Mouse (Mus musculus): Measurements from ENCODE around the gene Olfr645. TPM values are rescaled to one million over a fixed set of nuclear protein-coding genes. Genes with fewer than 3 reads are reported as not detected.

Olfr645 gene
- polyA plus RNA-seq, 1 experiment: not detected

- DNase-seq: no peak
Observed at GRCm38 (mm10) chr7:104050745-104051144, 34.5 kb downstream of the Olfr645 start.

GRCm38 (mm10) chr7:104035145-104035544 lies 50.1 kb downstream of the Olfr645 start, which contains the start of gene Olfr641:
Olfr641 (plus strand) TSS chr7:104035445.
- TF ChIP-seq POLR2A (IDR thresholded peaks at IDR 0.05; ENCODE audit: borderline replicate concordance, insufficient read depth, low read length) (no peak), CTCF (IDR thresholded peaks at IDR 0.05; ENCODE audit: borderline replicate concordance, insufficient read depth, low read depth, low read length) (no peak)
- 57% methylated on average over 1 of the region's 1 CpGs for WGBS

More at GRCm38 (mm10) chr7:104050745-104051144, 34.5 kb downstream of the Olfr645 start:
- no peak overlapping the region for H3K27ac ChIP-seq (ENCODE audit: insufficient read depth, low read length)
- H3K27me3 ChIP-seq (ENCODE audit: control insufficient read depth, insufficient read depth, low read length): no peaks in the 10 kb centered on the region
- 86% methylated on average over 4 of the region's 4 CpGs for WGBS
- H3K4me1 ChIP-seq (ENCODE audit: control insufficient read depth, insufficient read depth, low read length): no peaks in the 10 kb centered on the region
- no peak overlapping the region for H3K4me3 ChIP-seq (replicated peaks; ENCODE audit: insufficient read depth, low read depth, low read length)
- TF ChIP-seq POLR2A (IDR thresholded peaks at IDR 0.05; ENCODE audit: borderline replicate concordance, insufficient read depth, low read length): no peak

More at GRCm38 (mm10) chr7:104035145-104035544, 50.1 kb downstream of the Olfr645 start, which contains the start of gene Olfr641:
- DNase-seq: no peak
- Histone ChIP-seq H3K27ac (ENCODE audit: insufficient read depth, low read length) (no peak within 1 kb of the TSS), H3K4me1 (ENCODE audit: control insufficient read depth, insufficient read depth, low read length) (no peaks in the 10 kb centered on the region), H3K27me3 (ENCODE audit: control insufficient read depth, insufficient read depth, low read length) (no peaks in the 10 kb centered on the region), H3K4me3 (replicated peaks; ENCODE audit: insufficient read depth, low read depth, low read length) (no peak within 1 kb of the TSS)

Other genes starting within 250 kb of the Olfr645 start
- gene Hbb-bh2, start 244.9 kb downstream of the Olfr645 start, polyA plus RNA-seq (2012; rRNA removed): not detected in 2 replicates
- gene Hbb-bh1, start 242.3 kb downstream of the Olfr645 start, polyA plus RNA-seq (2012; rRNA removed): 0.41 TPM in 1 of 2 replicates, not detected in the other
- gene Hbb-y, start 232.2 kb downstream of the Olfr645 start, polyA plus RNA-seq (2012; rRNA removed): 1.3 and 2.3 TPM in 2 replicates
- gene Olfr66, start 199.2 kb downstream of the Olfr645 start, polyA plus RNA-seq (2012; rRNA removed): not detected in 2 replicates
- not detected in 2 replicates for gene Olfr64, start 191.0 kb downstream of the Olfr645 start, polyA plus RNA-seq (2012; rRNA removed)
- not detected in 2 replicates for gene Olfr65, start 182.0 kb downstream of the Olfr645 start, polyA plus RNA-seq (2012; rRNA removed)
- gene Olfr631, start 156.6 kb downstream of the Olfr645 start, polyA plus RNA-seq (2012; rRNA removed): not detected in 2 replicates
- not detected in 2 replicates for gene Olfr632, start 151.1 kb downstream of the Olfr645 start, polyA plus RNA-seq (2012; rRNA removed)
- gene Olfr633, start 141.0 kb downstream of the Olfr645 start, polyA plus RNA-seq (2012; rRNA removed): not detected in 2 replicates
- not detected in 2 replicates for gene Olfr635, start 114.3 kb downstream of the Olfr645 start, polyA plus RNA-seq (2012; rRNA removed)
- gene Olfr638, start 86.7 kb downstream of the Olfr645 start, polyA plus RNA-seq (2012; rRNA removed): not detected in 2 replicates
- 0.02 TPM in 1 of 2 replicates, not detected in the other for gene Olfr639, start 68.2 kb downstream of the Olfr645 start, polyA plus RNA-seq (2012; rRNA removed)
- not detected in 2 replicates for gene Olfr640, start 59.9 kb downstream of the Olfr645 start, polyA plus RNA-seq (2012; rRNA removed)
- not detected in 2 replicates for gene Olfr641, start 50.0 kb downstream of the Olfr645 start, polyA plus RNA-seq (2012; rRNA removed)
- not detected in 2 replicates for gene Olfr642, start 32.8 kb downstream of the Olfr645 start, polyA plus RNA-seq (2012; rRNA removed)
- gene 4930516K23Rik, start 24.0 kb downstream of the Olfr645 start, polyA plus RNA-seq (2012; rRNA removed): not detected in 2 replicates
- not detected in 2 replicates for gene Olfr644, start 13.6 kb downstream of the Olfr645 start, polyA plus RNA-seq (2012; rRNA removed)
- gene Olfr646, start 19.4 kb upstream of the Olfr645 start, polyA plus RNA-seq (2012; rRNA removed): not detected in 2 replicates
- not detected in 2 replicates for gene Ubqln5, start 44.4 kb upstream of the Olfr645 start, polyA plus RNA-seq (2012; rRNA removed)
- not detected in 2 replicates for gene Olfr643, start 51.9 kb upstream of the Olfr645 start, polyA plus RNA-seq (2012; rRNA removed)
- gene Ubqln3, start 57.8 kb upstream of the Olfr645 start, polyA plus RNA-seq (2012; rRNA removed): not detected in 2 replicates
- gene Ubqlnl, start 65.1 kb upstream of the Olfr645 start, polyA plus RNA-seq (2012; rRNA removed): not detected in 2 replicates
- 0.06 and 0.18 TPM in 2 replicates for gene Olfm5, start 79.4 kb upstream of the Olfr645 start, polyA plus RNA-seq (2012; rRNA removed)
- 0.18 and 0.24 TPM in 2 replicates for gene Olfr648, start 97.9 kb upstream of the Olfr645 start, polyA plus RNA-seq (2012; rRNA removed)
- not detected in 2 replicates for gene Olfr649, start 110.5 kb upstream of the Olfr645 start, polyA plus RNA-seq (2012; rRNA removed)
- 0.55 and 0.56 TPM in 2 replicates for gene Trim6, start 133.3 kb upstream of the Olfr645 start, polyA plus RNA-seq (2012; rRNA removed)
- gene Trim34a, start 159.0 kb upstream of the Olfr645 start, polyA plus RNA-seq (2012; rRNA removed): 2.7 and 3.2 TPM in 2 replicates
- gene Trim5, start 202.6 kb upstream of the Olfr645 start, polyA plus RNA-seq (2012; rRNA removed): 0.28 and 0.33 TPM in 2 replicates
- 3.3 and 3.8 TPM in 2 replicates for gene Trim12a, start 230.0 kb upstream of the Olfr645 start, polyA plus RNA-seq (2012; rRNA removed)
- gene Trim34b, start 244.0 kb upstream of the Olfr645 start, polyA plus RNA-seq (2012; rRNA removed): not detected in 2 replicates

Measured in cerebellum, adult 2 months (tissue).